Mouse (Mus musculus) right cerebral cortex, adult 2 months (tissue): Measurements from ENCODE around the gene Arl9.
"Not testable (repeated sequence)": the region's sequence is repeated elsewhere in the genome, so short reads cannot be mapped to it uniquely, and the experiment has no call there.

Source experiments
- DNase-seq, 2 experiments: peaks; one replicate each; pipeline ENCODE4 v3.0.0; 2021 to 2022; ENCODE audit warnings: low spot score in 2 of 2

Gene Arl9

DNA sequence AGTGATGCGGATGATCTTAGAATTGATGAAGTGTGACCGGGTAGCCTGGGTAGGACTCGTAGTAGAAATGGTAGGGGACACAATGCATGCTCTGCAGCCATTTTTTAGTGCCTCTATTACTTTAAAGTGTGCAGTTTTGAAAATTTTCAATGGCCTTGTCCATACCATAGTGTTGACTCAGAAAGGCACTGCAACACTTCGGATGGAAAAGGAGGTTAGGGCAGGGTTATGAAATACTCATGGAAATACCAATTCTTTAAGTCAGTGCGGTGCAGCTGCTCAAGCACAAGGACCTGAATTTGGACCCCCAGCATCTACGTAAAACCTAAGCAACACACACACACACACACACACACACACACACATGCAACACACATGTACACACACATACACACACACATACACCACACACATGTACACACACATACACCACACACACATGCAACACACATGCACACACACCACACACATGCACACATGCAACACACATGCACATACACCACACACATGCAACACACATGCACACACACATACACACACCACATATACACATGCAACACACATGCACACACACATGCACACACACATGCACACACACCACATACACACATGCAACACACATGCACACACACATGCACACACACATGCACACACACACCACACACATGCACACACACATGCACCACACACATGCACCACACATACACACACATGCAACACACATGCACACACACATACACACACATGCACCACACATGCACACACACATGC is at the start of gene Arl9:
Gene Arl9 (plus strand): TSS at position 5 of the 771 bp plus-strand sequence.
- DNase-seq: no peak

DNA sequence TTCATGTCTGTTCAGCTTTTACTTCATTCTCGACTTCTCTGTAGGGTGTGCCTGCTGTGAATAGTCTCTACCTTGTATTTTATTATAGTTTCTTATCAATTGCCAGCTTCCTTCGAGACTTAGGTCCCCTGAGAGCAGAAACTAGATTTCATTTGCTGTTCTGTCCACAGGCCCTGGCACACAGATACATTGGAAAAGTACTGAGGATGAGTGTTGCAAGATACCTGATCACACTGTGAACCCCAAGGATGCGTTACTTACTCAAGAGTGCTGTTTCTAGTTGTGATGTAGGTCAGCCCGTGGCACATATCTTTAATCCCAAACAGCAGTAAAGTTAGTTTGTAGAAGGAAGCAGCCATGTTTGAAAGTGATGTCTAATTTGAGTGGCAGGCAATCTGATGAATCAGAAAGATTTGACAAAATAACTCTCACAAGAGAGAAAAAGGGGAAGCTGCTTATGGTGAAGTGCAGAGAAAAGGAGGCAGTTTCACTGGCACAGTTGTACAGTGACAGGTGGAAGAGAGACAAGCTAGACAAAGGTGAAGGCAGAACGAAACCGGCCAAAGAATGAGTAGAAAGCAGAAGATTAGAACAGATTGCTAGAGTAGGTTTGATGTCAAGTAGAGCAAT is 49.5 kb upstream of the Arl9 start:
- no peak for DNase-seq

DNA sequence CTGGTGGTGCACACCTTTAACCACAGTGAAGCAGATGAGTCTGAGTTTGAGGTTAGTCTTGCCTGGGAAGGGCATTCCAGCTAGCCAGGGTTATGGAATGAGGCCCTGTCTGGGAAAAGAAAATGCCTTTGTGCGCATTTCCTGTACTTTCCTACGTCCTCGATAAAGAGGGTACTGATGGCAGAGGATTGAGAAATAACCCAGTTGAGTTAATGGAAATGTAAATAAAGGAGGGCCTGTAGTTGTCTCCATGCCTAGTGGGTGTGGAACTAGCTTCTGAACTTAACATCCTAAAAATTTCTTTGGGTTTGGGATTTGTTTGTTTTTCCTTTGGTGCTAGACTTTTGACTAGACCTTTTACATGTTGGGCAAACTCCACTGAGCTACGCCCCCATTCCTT is 48.4 kb upstream of the Arl9 start:
- DNase-seq: no peak

DNA sequence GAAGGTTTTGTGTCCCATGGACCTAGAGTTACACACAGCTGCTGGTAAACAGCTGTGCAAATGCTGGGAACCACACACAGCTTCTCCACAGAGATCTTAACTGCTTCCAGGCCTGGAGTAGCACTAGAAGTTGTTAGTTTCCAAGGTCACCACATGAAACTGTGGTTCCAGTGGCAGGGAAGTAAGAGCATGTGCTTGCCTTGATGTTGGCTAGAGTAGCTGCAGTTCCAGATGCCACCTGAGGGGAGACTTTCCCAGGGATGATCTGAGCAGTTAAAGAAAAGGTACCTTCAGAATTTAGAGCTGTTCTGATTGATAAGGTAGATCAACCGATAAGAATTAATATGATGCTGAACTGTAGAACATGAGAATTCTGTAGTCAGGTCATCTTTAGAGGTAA is 45.9 kb upstream of the Arl9 start:
- DNase-seq: no peak

DNA sequence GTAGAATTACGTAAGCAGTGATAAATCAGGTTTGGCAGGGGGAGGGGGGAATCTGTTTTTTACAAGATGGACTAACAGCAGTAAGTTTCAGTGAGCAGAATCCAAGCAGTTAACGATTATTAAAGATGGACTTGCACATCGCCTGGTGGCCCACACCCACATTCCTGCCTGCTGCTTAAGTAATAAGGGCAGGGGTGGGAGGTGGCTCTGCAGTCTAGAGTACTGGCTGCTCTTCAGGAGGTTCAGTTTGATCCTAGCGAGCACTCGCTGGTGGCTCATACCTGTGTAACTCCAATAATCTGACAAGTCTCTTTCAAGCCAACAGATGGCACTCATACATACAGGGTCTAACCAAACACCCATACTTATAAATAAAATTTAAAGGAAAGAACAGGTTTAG is 44.3 kb upstream of the Arl9 start:
- DNase-seq: no peak

DNA sequence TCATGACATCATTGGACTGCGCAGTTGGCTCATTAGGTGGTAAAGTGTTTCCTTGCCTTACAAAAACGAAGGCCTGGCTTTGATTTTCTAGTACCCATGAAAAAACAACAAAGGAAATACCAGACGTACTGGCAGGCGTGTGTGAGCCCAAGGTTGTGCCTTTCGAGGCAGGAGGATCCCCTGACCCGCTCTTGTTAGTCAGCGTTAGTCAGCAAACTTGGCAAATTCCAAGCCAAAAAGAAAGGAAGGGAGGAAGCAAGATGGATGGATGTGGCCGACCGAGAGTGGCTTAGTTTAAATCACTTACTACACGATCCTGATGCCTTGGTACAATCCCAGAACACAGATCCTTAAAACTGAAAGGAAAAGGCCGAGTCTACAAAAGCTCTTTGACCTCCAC is 41.3 kb upstream of the Arl9 start:
- DNase-seq: no peak

DNA sequence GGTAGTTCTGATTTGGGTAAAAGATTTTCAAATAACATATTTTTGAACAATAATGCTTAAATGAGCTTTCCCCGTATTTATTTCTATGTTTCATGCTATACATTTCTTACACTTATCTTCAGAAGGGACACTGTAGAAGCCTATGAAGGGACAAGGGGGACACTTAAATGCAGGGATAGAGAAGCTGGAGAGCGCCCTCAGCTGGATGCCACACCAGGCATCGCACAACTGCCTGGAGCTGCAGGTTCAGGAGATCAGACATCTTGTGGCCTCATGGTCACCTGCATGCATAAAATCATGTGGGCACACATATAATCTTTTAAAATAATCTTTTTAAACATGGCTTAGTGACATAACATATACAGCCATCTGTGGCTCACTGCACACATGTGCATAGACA is 39.2 kb upstream of the Arl9 start:
- DNase-seq: no peak

DNA sequence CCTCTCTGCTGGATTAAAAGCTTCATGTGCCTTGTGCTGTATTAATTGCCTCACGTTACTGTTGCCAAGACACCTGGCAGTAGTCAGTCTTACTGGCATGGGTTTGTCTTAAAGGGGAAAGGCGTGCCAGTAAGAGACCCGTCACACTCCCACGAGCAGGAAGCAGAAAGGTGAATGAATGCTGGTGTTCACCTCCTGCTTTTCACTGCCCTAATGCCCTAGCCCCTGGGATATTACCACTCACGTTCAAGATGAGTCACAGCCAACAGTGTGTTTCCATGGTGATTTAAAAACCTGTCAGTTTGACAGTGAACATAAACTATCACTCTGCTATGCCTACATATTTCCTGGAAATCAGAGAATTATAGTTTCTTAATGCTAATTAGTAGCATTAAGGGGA is 34.6 kb upstream of the Arl9 start:
- DNase-seq: no peak

DNA sequence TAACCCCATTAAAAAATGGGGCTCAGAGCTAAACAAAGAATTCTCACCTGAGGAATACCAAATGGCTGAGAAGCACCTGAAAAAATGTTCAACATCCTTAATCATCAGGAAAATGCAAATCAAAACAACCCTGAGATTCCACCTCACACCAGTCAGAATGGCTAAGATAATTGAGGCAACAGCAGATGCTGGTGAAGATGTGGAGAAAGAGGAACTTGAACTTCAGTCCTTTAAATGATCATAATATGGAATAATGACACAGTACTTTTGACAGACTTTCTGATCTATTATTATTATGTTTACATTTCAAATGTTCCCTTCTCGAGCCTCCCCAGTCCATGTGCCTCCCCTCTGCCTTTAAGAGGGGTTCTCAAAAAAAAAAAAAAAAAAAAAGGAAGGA is 32.7 kb upstream of the Arl9 start:
- not testable (repeated sequence) for DNase-seq

DNA sequence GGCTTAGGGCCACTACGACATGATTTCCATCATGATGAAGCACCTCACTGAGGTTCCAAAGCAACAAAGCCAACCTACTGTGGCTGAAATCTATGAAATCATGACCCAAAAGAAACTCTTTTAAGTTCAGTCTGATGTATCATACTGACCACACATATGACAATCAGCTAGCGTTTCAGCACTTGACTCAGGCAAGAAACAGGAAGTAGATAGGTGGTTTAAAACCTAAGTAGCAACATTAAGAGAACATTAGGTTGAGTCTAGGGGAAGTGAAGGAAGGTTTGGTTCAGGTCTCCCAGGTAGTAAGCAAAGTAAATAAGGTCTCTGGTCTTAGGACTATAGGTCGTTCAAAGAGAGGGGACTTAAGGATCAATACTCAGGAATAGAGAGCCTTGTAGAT is 30.4 kb upstream of the Arl9 start:
- no peak for DNase-seq

DNA sequence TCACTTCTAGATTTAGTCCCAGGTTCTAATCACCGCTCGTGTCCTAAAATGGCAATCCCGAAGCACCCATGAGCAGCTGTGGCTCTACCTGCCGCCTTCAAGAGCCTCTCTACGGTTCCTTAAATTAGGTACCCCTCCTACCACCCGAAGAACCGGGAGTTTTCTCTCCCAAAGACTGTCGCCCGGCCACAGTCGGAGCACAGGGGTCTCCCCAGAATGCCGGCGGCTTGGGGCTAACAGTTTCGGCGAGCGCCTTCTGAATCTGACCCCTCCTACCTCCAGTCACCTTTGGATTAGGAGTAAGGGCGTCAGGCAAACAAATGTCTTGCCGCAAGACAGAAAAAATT is 29.7 kb upstream of the Arl9 start:
- no peak for DNase-seq

DNA sequence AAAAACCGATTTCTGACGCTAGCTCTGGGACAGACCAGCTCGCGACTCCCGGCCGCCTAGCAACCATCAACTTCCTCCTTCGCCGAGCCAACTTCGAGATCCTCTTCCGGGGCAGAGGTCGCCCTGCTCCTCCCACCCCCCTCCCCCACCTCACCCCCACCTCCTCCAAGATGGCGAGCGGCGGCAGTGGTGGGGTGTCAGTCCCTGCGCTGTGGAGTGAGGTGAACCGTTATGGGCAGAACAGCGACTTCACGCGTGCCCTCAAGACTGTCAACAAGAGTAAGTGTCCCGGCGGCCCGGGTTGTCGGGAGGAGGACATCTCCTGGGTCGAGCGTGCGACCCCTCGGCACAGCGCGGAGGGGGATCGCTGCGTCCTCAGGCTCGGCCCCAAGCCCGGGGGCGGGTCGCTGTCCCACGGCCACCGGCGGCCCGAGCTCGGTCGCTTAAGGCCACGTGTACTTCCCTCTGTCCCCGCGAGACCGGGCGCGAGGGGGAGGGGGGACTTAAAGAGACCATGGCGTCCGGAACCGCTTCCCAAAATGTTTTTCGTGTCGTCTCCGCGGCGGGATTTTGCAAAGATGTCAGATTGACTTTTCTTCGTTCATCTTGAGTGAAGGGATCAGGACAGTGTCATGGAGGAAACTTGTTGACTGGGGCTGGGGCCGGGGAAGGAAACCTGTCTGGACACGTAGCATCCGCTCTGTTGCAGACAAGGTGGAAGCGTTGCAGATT is 29.1 kb upstream of the Arl9 start, which contains the start of gene Srp72:
Gene Srp72 (plus strand): TSS at position 130 of the 732 bp plus-strand sequence.
- peak; percentile 83 to 84 for DNase-seq

DNA sequence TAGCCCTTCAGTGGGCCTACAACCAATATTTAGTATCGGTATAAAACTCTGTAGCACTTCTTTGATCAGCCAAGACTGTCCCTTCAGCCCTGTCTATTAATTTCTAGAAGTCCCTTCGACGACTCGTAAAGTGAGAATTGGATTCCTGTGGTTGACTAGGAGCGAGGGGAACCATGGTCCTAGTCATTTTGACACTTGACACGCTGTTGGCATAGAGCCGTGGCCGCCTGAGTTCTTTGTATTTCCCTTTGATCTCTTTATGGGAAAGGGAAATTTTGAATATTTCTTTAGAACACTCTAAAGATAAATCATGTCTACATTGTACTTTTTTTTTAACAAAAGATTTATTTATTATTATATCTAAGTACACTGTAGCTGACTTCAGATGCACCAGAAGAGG is 28.1 kb upstream of the Arl9 start:
- DNase-seq: no peak

DNA sequence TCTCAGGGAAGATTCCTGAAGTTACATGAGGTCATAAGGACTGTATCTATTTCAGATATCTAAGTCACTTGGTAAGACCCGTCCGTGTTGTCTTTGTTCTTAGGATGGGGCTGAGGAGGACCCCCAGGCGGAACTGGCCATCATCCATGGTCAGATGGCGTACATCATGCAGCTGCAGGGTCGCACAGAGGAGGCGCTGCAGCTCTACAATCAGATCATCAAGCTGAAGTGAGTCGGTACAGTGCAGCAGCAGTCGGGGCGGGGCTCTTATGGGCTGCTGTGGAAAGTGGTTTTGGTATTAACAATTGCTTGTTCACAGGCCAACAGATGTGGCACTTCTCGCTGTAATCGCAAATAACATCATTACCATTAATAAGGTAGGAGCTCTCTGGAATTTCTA is 19.8 kb upstream of the Arl9 start:
- no peak for DNase-seq

DNA sequence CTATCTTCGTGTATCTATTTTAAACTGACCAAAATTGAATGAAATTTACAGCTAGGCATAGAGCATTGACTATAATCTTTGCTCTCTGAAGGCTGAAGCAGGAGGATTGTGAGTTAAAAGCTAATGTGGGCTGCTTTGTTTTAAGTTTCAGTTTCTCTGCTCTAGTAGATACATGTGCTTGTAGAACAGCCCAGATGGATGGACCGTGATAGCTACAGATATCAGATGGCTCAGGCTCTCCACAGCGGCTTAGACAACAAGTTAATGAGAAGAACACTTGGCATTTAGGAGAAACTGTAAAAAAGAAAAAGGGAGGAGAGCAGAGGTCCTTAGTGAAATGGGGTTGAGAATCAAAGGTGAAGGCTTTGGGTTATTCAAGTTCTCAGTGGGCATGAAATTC is 13.1 kb upstream of the Arl9 start:
- no peak for DNase-seq

DNA sequence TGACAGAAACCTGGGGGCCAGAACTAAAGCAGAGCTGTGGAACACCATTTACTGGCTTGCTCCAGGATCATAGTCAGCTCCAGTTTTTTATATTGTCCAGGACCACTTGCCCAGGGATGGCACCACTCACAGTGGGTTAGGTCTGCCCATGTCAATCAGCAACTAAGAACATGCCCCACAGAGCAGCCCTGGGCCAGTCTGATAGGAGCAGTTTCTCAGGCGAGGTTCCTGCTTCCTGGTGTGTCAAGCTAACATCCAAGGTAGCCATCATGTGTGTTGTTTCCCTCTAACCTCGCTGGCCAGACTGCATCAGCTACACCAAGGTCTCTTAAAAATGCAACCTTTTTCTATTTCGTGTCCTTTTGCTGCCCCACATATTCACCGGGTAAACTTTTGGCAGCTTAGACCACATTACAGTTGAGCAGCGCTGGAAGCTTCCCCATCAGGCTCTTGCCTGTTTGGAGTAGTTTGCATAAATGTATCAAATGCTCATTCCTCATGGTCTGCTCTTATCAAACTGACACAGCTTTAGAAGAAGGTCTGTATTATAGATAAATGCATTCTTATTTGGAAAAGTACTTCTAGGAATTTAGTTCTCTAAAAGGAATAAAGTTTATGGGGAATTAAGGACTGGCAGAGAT is 10.6 kb upstream of the Arl9 start:
- DNase-seq: no peak

DNA sequence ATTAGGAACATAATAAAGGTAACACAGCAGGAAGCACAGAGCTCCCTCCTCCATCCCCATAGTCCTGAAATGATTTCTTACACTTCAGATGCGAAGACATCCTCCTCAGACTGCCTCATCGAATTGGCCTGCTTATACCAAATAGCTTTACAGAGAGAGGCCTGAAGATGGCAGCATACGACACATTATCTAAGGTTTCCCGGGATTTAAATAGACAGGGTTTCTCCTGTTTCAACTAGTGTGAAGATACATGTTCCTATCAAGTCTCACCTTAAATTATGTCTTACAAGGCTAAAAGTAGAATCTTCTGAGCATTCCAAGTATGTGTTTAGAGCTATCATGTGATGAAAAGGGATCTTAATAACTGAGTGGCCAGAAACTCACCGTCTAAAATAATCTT is 5.4 kb upstream of the Arl9 start:
- DNase-seq: peak in 1 of 2 experiments; percentile 40

DNA sequence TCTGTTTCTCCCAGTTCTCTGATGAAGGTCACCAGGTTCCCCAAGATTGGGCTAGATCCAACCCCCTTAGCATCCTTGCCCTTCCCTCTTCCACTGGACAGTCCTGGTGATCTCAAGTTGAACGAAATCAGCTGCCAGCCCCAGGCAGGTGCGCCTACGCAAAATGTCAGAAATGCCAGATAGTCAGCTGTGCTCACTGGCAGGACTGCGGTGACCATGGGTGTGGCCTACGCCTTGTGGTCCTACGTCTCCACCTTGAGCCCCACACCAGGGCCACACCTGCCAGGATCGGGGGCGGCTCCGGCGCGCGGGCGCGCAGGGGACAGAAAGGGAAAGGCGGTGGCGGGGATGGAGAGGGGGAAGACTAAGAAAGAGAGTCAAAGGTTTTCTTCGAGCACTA is 2.7 kb upstream of the Arl9 start:
- DNase-seq: no peak

DNA sequence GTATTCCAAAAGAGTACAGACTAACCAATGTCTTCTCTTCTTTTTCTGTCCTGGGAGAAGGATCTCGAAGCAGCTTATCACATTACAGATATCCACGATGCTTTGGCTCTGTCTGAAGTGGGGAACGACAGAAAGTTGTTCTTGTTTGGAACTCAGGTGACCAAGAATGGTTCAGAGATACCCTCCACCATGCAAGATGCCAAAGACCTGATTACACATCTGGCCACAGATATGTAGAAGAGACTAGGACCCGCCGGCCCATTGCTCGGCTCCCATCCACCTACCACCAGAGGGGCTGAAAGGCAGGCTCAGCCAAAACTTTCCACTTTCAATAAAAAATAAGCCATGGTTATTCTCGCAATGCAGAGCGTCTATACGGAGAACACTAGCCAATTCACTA is 6.5 kb downstream of the Arl9 start:
- DNase-seq: no peak

DNA sequence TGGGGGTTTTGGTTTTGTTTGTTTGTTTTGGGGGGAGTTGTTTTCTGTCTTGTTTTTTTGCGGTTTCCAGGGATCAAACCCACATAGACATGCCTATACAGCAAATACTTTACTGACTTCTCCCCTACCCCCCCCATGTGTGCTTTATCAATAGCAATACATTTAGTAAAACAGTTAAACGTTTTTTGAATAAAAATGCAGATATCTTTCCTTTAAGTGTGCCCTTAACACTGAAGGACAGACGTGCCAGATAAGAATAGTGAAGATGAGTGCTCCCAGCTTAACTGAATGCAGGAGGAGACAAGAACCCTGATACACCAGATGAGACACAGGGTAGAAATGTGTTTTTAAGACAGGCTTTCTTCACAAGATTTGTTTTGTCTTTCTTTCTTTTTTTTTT is 7.2 kb downstream of the Arl9 start:
- no peak for DNase-seq

DNA sequence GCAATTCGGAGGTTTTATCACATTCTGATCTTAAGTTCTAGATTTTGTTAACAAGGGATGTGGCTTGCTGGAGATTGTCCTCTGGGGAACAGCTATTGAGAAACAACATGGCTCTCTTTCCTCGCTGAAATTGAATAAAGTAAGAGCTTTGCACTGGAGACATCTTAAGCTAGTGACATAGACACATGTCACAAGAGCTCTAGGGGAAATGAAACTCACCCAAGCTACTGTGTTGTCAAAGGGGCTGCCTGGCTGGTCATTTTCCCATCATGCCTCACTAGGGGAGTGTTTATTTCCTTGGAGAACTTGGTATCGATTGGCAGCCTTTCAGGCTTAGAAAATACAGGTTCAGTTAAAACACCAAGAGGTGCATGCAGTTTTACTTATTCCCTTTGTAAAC is 9.3 kb downstream of the Arl9 start:
- no peak for DNase-seq
